Mouse (Mus musculus) right cerebral cortex, adult 18-20 months (tissue): ENCODE results near the gene Asb16.
A peak's percentile ranks its signal among the peaks of the same experiment; 100 is the strongest.

ENCODE experiments used
- DNase-seq: peaks from one replicate; pipeline ENCODE4 v3.0.0; 2022; ENCODE audit warnings: mixed read lengths

The Asb16 gene

GRCm38 (mm10) chr11:102268520-102269244, at the start of gene Asb16:
Gene Asb16, plus strand, starts transcription at chr11:102268743.
- no peak for DNase-seq

- DNase-seq: peak; percentile 97
Observed at GRCm38 (mm10) chr11:102218783-102219182, 49.8 kb upstream of the Asb16 start.

- DNase-seq: peak; percentile 60
Observed at GRCm38 (mm10) chr11:102219247-102219993, 49.1 kb upstream of the Asb16 start.

GRCm38 (mm10) chr11:102219994-102220346, 48.6 kb upstream of the Asb16 start:
- no peak for DNase-seq

- DNase-seq: peak; percentile 40
Observed at GRCm38 (mm10) chr11:102220451-102220850, 48.1 kb upstream of the Asb16 start.

GRCm38 (mm10) chr11:102221243-102221953, 47.1 kb upstream of the Asb16 start:
- no peak for DNase-seq

GRCm38 (mm10) chr11:102221954-102222351, 46.6 kb upstream of the Asb16 start:
- DNase-seq: no peak

- DNase-seq: no peak
Observed at GRCm38 (mm10) chr11:102223166-102223565, 45.4 kb upstream of the Asb16 start.

GRCm38 (mm10) chr11:102224686-102225085, 43.9 kb upstream of the Asb16 start:
- DNase-seq: no peak

GRCm38 (mm10) chr11:102225221-102225620, 43.3 kb upstream of the Asb16 start:
- DNase-seq: no peak

GRCm38 (mm10) chr11:102226067-102226978, 42.2 kb upstream of the Asb16 start:
- no peak for DNase-seq

- DNase-seq: peak; percentile 38
Observed at GRCm38 (mm10) chr11:102227270-102228190, 41.0 kb upstream of the Asb16 start.

- no peak for DNase-seq
Observed at GRCm38 (mm10) chr11:102228191-102228545, 40.4 kb upstream of the Asb16 start.

- DNase-seq: no peak
Observed at GRCm38 (mm10) chr11:102228646-102229268, 39.8 kb upstream of the Asb16 start.

GRCm38 (mm10) chr11:102229331-102229953, 39.1 kb upstream of the Asb16 start:
- no peak for DNase-seq

- DNase-seq: peak; percentile 98
Observed at GRCm38 (mm10) chr11:102230006-102230741, 38.4 kb upstream of the Asb16 start, which contains the start of gene Hdac5. Gene Hdac5, minus strand, starts transcription at chr11:102230166.

GRCm38 (mm10) chr11:102236022-102236421, 32.5 kb upstream of the Asb16 start:
- DNase-seq: no peak

- no peak for DNase-seq
Observed at GRCm38 (mm10) chr11:102240636-102241035, 27.9 kb upstream of the Asb16 start.

- no peak for DNase-seq
Observed at GRCm38 (mm10) chr11:102241246-102241645, 27.3 kb upstream of the Asb16 start.

- no peak for DNase-seq
Observed at GRCm38 (mm10) chr11:102241874-102242273, 26.7 kb upstream of the Asb16 start.
